Mouse (Mus musculus) heart, postnatal 0 days (tissue): ENCODE data around the gene Rps6ka4.

Source experiments
- CTCF ChIP-seq: IDR thresholded peaks from 2 replicates; pipeline ENCODE4 v1.5.1; 2016; ENCODE audit warnings: antibody characterized with exemption, control low read depth, low read depth
- EP300 ChIP-seq: IDR thresholded peaks from 2 replicates; pipeline ENCODE4 v1.6.1; 2016; ENCODE audit warnings: antibody characterized with exemption, low read depth

DNA sequence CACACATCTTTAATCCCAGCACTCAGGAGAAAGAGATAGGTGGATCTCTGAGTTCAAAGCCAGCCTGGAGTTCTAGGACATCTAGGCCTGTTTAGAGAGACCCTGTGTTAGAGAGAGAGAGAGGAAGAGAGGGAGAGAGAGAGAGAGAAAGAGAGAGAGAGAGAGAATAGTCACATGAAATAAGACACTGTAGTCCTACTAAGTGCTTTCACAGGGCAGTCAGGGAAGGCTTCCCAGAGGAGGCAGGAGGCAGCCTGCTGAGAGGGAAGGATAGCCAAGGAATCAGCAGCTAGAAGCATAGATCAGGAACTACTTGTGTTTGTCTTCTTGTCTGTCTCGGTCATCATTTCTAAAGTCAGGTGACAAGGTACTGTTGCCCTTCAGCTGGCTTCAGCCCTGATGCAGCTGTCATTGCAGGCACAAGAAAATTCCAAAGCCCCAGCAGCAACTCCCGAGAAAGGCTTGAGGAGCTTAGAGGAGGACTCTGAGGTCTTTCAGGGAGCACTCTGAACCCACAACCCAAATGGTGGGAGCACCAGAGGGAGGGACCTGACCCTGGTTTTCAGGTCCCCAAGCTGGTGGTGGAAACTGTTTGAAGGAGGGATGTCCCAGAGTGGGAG lies 18.7 kb upstream of the Rps6ka4 start:
- TF ChIP-seq CTCF, result no peak
- no peak for TF ChIP-seq EP300
